Mouse (Mus musculus) heart, postnatal 0 days (tissue): Measurements from ENCODE around the gene Zfp646.

Experiments
- CTCF ChIP-seq: IDR thresholded peaks from 2 replicates; pipeline ENCODE4 v1.5.1; 2016; ENCODE audit warnings: antibody characterized with exemption, control low read depth, low read depth
- EP300 ChIP-seq: IDR thresholded peaks from 2 replicates; pipeline ENCODE4 v1.6.1; 2016; ENCODE audit warnings: antibody characterized with exemption, low read depth

DNA sequence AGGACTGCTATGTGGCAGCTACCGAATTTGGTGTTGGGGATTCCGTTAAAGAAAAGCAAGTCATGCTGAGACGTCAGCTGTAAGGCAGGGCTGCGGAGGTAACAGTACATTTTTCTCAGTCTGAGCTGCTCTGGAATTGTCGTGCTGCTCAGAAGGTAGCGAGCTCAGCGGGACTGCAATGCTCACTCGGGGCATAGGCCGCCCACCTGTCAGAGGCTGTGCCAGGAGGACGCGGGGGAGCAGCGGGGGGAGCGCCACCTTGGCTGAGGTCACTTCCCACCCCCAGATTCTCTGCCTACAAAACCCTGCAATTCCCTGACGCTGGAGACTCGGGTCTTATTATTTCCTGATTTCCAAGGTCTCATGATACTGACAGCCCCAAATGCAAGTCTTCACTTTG, 35.1 kb upstream of the Zfp646 start:
- TF ChIP-seq CTCF (no peak), EP300 (no peak)
